Mouse (Mus musculus) lung, adult 2 months (tissue): Measurements from ENCODE around the gene Jmjd1c.

Source experiments
- CTCF ChIP-seq: fragments of 200-500 bp; IDR thresholded peaks from 2 replicates; pipeline ENCODE4 v1.5.1; 2011; ENCODE audit warnings: mild to moderate bottlenecking, low read length, control low read depth; ENCODE audit not compliant: insufficient read depth
- POLR2A ChIP-seq: fragments of 200-500 bp; IDR thresholded peaks from 2 replicates; pipeline ENCODE4 v1.6.1; 2011; ENCODE audit warnings: low read depth, mild to moderate bottlenecking, control low read depth, low read length, borderline replicate concordance; ENCODE audit errors: extremely low read depth

- TF ChIP-seq POLR2A, result no peak
- no peak for TF ChIP-seq CTCF
These were observed 134.5 kb downstream of the Jmjd1c start for GRCm38 (mm10) chr10:67230439-67230838.
